Mouse (Mus musculus): ENCODE measurements around the gene Necap2. TPM values are rescaled to one million over a fixed set of nuclear protein-coding genes. Genes with fewer than 3 reads are reported as not detected.
A peak's percentile ranks its signal among the peaks of the same experiment; 100 is the strongest.

Necap2 gene
- total RNA-seq, 2 experiments from 2014 or later, result 43.7 to 48.4 TPM

DNA sequence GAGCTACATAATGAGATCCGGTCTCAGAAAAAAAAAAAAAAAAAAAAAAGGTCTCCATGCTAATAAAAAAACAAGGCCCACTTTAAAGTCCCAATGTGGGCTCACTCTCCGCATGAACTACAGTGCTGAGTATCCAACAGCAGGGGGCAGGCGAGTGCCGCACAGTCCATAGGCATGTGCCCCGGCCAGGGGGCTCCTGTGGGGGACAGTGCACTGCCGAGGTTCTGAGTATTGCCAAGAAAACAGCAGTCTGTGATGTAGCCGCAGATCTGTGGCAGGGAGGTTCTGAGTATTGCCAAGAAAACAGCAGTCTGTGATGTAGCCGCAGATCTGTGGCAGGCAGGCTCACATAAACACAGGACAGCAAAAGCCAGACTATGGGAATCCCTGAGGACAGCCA, 33.3 kb downstream of the Necap2 start:
- peak; percentile 72 to 84 for DNase-seq (ENCODE audit: low spot score in 2 of 2)

DNA sequence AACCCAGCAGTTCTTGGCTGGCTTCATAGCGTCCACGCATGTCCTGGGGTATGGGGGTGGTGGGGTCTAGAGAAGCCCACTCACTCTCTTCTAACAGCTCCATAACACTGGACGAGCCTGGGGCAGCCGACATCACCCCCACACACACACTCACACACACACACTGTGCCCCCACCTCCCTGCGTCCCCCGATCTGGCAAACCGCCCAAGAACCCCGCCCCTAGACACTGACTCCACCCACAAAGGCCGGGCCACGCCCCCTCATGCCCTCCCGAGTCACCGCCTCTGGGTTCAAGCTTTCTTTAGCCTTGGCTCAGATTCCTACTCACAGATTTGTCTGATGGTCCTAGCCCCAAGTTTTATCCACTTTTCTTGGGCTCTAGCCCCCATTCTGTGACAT, 37.0 kb downstream of the Necap2 start:
- no peak for DNase-seq (ENCODE audit: low spot score in 2 of 2)

DNA sequence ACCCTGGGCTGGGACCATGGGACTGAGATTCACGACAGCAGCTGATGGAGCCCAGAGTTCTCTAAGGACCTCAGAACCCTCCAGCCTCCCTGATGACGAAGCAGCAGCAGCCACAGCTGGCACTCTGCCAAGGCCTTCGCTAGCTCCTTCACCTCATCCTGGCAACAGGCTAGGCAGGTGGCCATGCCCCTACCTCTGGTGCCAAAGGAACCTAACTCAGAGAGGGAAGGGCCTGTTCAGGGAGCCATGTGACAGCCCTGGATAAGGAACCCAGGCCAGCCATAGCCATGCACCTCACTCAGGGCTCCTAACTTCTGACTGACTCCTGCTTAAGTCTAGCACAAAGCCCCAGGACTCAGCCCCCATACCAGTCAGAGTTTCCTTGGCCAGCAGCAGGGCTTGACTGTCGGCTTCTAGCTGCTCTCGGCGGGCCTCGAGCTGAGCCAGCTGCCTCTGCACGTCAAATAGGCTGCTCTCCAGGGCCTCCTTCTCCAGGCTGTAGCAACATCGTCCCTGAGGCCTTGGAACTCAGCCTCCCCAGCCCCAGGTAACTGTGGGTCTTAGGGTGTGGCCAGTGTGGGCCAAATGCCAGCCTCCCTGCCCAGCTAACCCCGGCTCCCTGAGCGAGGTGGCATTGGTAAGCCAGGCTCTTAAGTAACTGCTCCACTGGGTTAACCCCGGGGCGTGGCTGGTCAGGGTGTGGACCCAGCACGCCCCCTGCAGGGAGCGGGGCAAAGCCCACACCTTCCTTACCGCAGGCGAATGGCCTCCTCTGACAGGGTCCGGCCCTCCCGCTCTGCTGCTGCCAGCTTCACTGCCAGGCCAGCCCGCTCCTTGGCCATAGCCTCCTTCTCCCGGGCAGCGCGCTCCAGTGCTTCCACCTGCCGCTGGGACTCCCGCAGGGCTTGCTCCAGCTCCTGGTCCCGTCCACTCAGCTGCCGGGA, 44.3 kb downstream of the Necap2 start:
- DNase-seq (ENCODE audit: low spot score in 2 of 2), result no peak

DNA sequence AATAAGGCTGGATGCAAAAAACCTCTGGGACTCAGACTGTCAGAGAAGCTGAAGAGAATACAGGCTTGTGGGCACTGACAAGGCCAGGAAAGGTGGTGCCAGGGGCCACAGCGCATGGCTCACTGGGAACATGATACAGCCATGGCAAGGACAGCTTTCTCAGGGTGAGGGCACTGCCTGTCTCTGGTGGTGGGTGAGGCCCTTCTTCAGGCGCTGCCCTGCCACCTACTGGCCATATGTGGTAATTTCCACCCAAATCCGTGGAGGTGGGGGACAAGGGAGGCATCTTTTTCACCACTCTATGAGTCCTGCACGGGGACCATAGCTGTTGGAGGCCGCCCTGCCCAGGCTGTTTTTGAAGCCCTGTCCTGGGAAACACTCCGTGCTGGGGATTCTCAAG, 46.4 kb downstream of the Necap2 start:
- peak; percentile 85 to 88 for DNase-seq (ENCODE audit: low spot score in 2 of 2)

DNA sequence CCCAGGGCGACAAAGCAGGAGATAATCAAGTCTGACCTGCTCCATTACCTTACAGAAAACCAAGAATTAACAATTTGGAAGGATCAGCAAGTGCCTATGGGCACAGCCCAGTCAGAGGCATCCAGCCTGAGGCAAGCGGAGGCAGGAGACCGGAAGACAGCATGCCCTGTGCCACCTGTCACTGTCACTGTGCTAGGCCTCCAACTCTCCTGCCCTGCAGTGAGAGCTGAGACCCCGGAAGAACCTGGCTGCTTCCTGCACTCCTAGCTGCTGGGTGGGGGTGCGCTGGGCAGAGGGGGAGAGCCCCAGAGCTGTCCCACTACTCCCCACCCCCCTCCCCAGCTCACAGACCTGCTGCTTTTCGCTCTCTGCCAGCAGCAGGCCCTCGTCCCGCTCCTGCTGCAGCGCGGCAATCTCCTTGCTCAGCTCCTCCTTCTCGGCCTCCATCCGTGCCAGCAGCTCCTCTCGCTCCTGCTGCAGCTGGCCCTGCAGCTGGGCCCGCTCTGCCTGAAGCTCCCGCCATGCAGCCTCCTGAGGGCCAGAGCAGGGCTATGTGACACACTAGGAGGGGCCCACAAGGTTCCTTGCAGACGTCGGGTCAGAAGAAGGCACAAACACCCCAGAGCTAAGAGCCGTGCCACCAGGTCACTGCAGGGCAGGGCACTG, 47.5 kb downstream of the Necap2 start:
- DNase-seq (ENCODE audit: low spot score in 2 of 2), result no peak

DNA sequence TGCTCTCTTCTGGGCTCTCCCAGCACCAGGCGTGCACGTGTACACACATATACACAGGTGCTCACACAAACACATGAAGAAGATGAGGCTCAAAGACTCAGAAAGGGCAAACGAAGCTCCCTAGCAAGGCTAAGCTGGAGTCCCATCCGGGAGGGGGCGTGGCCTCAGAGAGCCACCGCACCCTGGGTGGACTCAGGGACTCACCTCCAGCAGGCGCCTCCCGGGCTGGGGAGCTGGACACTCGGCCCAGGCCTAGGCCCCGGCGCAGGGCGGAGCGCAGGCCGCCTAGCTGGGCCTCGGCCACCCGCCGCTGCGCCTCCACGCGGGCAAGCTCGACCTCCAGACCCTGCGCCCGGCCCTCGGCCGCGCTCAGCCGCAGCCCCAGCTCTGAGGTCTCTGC, 53.2 kb downstream of the Necap2 start:
- DNase-seq (ENCODE audit: low spot score in 2 of 2), result no peak

DNA sequence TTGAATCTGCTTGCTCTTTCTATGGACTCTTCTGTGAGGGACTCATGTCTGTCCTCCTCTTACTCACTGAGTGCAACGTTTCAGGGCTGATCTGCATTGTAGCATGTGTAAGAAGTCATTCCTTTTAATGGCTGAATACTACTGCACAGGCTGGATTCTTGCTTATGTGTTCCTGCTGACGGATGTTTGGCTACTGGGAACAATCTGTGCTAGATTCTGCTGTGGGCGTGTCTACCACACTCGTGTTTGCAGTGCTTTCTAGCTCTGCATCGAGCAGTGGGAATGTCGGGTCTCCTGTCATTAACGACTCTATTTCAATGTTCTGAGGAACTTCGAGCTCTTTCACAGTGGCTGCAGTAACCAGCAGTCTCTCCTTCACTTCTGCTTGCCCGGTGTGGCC, 54.1 kb downstream of the Necap2 start:
- DNase-seq (ENCODE audit: low spot score in 2 of 2), result no peak

DNA sequence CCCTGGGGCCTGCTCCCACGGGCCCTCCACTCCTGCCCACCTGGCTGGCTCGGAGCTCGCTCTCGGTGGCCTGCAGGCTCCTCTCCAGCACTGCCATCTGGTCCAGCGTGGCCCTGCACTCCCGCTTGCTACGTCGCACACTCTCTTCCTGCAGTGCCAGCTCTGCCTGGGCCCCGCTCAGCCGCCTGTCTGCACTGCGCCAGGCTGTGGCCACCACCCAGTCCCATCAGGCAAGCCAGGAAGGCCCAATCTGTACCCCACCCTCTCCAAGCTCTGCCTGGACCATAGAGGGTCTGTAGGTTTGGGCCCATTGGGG, 56.6 kb downstream of the Necap2 start:
- no peak for DNase-seq (ENCODE audit: low spot score in 2 of 2)

DNA sequence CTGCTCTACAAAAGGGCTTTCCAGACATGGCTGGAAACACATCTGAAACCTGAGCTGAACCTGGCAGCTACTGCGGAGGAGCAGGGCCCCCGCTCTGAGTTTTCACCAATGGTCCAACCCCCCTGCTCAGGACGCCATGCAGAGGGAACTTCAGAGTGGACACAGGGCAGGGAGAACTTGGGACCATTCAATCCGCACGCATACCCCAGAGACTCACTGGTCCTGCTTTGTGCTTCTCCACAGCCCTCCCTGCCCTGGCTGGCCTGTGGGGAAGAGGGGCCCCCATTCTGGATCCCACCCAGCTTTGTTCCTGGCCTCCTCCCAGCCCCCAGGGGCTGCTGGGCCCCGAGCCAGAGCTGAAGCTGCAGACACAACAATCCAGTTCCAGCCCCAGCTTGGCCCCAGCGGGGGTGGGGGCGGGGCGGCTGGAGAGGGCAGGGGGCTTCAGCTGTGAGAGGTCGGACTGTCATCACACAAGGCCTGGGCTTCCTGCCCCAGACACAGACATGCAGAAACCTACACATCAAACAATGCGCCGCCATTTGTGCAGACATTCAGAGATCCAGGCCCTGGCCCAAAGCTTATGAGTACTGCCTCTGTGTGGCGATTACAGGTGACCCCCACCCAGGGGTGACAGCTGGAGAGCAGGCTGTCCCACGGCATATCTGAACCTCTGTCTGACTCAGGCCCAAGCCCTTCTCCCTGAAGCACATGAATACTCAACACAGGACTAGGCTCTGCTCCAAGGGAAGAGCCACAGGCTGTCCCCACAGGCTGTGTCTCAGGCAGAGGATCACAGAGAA, 57.1 kb downstream of the Necap2 start:
- peak; percentile 81 for DNase-seq (ENCODE audit: low spot score in 2 of 2)

DNA sequence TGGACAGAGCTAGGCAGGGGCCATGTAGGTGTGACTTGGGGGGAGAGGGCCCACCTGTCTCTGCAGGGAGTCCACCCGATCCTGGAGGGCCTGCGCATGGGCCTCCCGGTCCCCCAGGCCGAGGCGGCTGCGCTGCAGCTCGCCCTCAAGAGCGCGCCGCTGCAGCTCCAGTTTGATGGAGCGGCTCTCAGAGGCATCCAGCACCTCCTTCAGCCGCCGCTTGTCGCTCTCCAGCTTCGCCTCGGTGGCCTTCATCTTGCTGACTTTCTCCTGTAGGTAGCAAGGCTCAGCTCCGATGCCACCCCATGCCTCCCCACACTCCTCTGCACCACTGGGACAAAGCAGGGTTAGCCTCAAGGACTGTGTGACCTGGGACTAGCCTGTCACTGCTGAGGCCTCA, 57.9 kb downstream of the Necap2 start:
- DNase-seq (ENCODE audit: low spot score in 2 of 2), result no peak

DNA sequence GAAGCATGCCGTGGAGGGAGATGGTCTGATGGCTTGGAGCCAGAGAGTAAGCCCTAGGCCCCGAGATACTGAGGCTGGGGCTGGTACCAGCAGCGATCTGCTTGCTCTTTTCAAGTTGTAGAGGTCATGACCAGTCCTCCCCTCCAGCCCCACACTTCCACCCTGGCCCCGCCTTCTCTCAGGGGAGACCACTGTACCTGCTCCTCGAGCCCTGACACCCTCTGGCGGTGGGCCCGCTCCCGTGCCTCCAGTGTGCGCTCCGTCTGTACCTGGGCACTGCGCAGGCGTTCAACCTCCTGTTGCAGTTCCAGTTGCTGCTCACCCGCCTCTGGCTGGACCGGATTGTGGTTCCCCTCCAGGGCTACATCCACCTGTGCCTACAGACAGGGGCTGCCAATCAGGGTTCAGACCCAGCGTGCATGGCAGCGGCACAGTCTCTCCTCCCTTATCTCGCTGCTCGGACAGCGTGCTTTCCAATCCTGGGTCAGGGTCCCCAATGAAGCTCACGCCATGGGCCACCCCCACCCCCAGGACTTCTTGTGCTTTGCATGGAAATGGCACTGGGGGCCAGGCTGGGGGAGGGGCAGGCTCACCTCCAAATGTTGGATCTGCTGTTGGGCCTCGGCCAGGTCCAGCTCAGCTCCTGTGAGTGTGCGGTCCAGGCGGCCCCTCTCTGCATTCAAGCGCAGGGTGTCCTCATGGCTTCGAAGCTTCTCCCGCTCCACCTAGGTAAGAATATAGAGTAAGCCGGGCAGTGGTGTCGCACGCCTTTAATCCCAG, 60.3 kb downstream of the Necap2 start:
- no peak for DNase-seq (ENCODE audit: low spot score in 2 of 2)

Other genes with a start within 250 kb of the Necap2 start
- not detected for gene Padi1, start 232.6 kb downstream of the Necap2 start, total RNA-seq (2021)
- 1 to 10 TPM; 8.0 to 9.6 TPM for gene Padi2, start 172.0 kb downstream of the Necap2 start, total RNA-seq (2021)
- 100 to 1,000 TPM; 202 to 204 TPM for gene Sdhb, start 117.2 kb downstream of the Necap2 start, total RNA-seq (2021)
- gene Atp13a2, start 91.5 kb downstream of the Necap2 start, total RNA-seq (2021), result 100 to 1,000 TPM; 233 to 238 TPM
- gene Mfap2, start 67.9 kb downstream of the Necap2 start, total RNA-seq (2021), result 10 to 100 TPM; 20.9 TPM
- 10 to 100 TPM; 32.2 to 42.8 TPM for gene Crocc, start 17.8 kb downstream of the Necap2 start, total RNA-seq (2021)
- gene Spata21, start 10.0 kb upstream of the Necap2 start, total RNA-seq (2021), result under 1 TPM; 0.27 to 0.53 TPM
- gene Szrd1, start 61.4 kb upstream of the Necap2 start, total RNA-seq (2021), result 10 to 100 TPM; 47.5 to 57.3 TPM
- 10 to 100 TPM; 28.6 to 33.0 TPM for gene Fbxo42, start 69.6 kb upstream of the Necap2 start, total RNA-seq (2021)
- 1 to 10 TPM; 2.0 to 3.9 TPM for gene Rsg1, start 135.6 kb upstream of the Necap2 start, total RNA-seq (2021)
- 1 to 10 TPM; 5.8 to 6.7 TPM for gene Arhgef19, start 161.1 kb upstream of the Necap2 start, total RNA-seq (2021)
- gene Epha2, start 222.9 kb upstream of the Necap2 start, total RNA-seq (2021), result 1 to 10 TPM; 2.5 to 2.7 TPM